Mouse (Mus musculus): ENCODE results near the gene Crat. TPM values are rescaled to one million over a fixed set of nuclear protein-coding genes. Genes with fewer than 3 reads are reported as not detected.
A peak's percentile ranks its signal among the peaks of the same experiment; 100 is the strongest.

Crat gene
- polyA plus RNA-seq, 1 experiment, result not detected

GRCm38 (mm10) chr2:30402843-30403242 is 12.8 kb downstream of the Crat start:
- 66% methylated on average over 2 of the region's 2 CpGs for WGBS
- TF ChIP-seq POLR2A (IDR thresholded peaks at IDR 0.05; ENCODE audit: insufficient read depth, low read depth, low read length) (no peak), CTCF (IDR thresholded peaks at IDR 0.05; ENCODE audit: insufficient read depth, low read depth, low read length) (no peak)
- H3K4me1 ChIP-seq (ENCODE audit: control insufficient read depth, insufficient read depth, low read length), result peaks cover 8% of the 10 kb centered on the region; the same call in 1 of the 2 replicates

GRCm38 (mm10) chr2:30402351-30402826 is 13.2 kb downstream of the Crat start:
- no peak overlapping the region for H3K4me3 ChIP-seq (ENCODE audit: insufficient read depth, low read depth, low read length)
- peaks cover 8% of the 10 kb centered on the region; the same call in 1 of the 2 replicates for H3K4me1 ChIP-seq (ENCODE audit: control insufficient read depth, insufficient read depth, low read length)
- WGBS, result 76% methylated on average over 9 of the region's 9 CpGs
- no peak for TF ChIP-seq POLR2A (IDR thresholded peaks at IDR 0.05; ENCODE audit: insufficient read depth, low read depth, low read length)
- TF ChIP-seq CTCF (IDR thresholded peaks at IDR 0.05; ENCODE audit: insufficient read depth, low read depth, low read length), result no peak
- H3K27ac ChIP-seq (ENCODE audit: insufficient read depth, low read depth, low read length), result no peak overlapping the region

More at GRCm38 (mm10) chr2:30402843-30403242, 12.8 kb downstream of the Crat start:
- H3K4me3 ChIP-seq (ENCODE audit: insufficient read depth, low read depth, low read length), result no peak overlapping the region
- H3K27ac ChIP-seq (ENCODE audit: insufficient read depth, low read depth, low read length), result no peak overlapping the region

- no peak overlapping the region for H3K27ac ChIP-seq (ENCODE audit: insufficient read depth, low read depth, low read length)
Observed at GRCm38 (mm10) chr2:30401581-30401980, 14.0 kb downstream of the Crat start.

DNA sequence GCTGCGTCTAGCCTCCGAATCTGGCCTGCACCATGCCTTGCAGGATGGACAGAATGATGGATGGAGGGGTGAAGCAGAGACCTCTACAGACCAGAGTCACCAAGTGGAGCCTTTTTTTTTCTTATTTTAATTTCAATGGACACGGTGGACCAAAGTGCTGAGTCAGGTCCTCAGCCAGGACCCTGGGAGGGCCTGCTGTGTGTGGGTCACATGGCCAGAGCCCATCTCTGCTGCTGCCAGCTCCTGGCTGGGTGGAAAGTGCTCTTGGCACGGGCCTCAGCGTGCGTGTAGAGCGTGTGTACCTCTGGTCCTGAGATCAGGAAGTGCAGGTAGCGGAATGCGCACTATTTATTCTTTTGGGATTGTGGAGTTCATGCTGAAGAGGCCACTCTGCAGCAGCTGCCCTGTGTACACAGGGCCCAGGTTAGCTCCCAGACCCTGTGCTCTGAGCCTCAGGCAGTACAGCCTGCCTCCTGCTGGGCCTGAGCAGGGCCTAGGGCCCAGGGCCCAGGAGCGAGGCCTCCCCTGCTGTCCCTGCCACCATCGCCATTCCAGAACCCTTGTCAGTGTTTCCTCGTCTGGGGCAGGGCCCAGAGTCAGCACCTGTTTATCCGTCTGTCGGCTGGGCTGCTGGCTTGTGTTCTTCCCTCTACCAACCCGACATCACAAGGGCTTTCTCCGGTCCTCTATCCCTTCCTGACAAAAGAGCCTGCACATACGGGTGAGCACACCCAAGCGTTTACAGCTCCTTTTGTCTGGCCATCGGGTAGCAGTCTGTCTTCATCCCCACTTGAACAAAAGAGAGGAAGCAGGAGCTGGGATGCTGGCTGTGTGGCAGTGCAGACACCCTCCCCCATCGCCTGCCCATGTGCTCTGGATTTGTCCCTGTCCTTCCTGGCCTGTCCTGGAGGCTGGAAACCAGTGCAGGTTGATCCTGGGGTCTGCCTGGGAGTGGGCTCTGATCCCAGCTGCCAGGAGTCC is 16.1 kb downstream of the Crat start:
- 30% methylated on average over 20 of the region's 20 CpGs for WGBS
- peaks cover 8% of the 10 kb centered on the region; the same call in 1 of the 2 replicates for H3K4me1 ChIP-seq (ENCODE audit: control insufficient read depth, insufficient read depth, low read length)
- peak overlapping the region; percentile 6; the same call in 1 of the 2 replicates for H3K27ac ChIP-seq (ENCODE audit: insufficient read depth, low read depth, low read length)
- no peak overlapping the region for H3K4me3 ChIP-seq (ENCODE audit: insufficient read depth, low read depth, low read length)
- TF ChIP-seq POLR2A (IDR thresholded peaks at IDR 0.05; ENCODE audit: insufficient read depth, low read depth, low read length) (no peak), CTCF (IDR thresholded peaks at IDR 0.05; ENCODE audit: insufficient read depth, low read depth, low read length) (no peak)

More at GRCm38 (mm10) chr2:30401581-30401980, 14.0 kb downstream of the Crat start:
- H3K4me3 ChIP-seq (ENCODE audit: insufficient read depth, low read depth, low read length), result no peak overlapping the region
- peaks cover 8% of the 10 kb centered on the region; the same call in 1 of the 2 replicates for H3K4me1 ChIP-seq (ENCODE audit: control insufficient read depth, insufficient read depth, low read length)
- WGBS, result 33% methylated on average over 1 of the region's 1 CpGs
- TF ChIP-seq CTCF (IDR thresholded peaks at IDR 0.05; ENCODE audit: insufficient read depth, low read depth, low read length) (no peak), POLR2A (IDR thresholded peaks at IDR 0.05; ENCODE audit: insufficient read depth, low read depth, low read length) (no peak)

DNA sequence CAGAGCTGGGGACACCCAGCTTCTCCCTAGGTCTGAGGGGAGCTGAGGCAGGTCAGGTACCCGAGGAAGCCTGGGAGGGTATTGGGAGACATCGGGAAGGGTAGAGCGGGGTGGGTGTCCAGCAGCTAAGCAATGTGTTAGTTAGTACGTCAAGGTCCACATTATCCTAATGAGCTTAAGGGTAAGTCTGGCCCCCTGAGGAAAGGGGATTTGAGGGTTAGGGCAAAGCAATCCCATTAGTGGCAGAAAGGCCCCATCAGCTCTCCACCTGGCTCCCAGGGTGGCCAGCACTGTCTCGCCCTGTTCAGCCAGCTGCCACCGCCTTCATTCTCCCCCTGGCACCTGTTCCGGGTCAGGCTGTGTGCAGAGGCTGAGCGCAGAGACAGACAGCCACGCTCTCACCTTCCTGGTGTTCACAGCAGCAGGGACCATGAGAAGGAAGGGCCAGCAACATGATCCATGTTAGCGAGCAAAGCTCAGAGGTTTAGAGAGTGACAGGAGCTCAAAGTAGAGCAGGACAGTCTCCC is 17.6 kb downstream of the Crat start:
- WGBS, result 77% methylated on average over 10 of the region's 10 CpGs
- peaks cover 18% of the 10 kb centered on the region for H3K4me1 ChIP-seq (ENCODE audit: control insufficient read depth, insufficient read depth, low read length)
- no peak overlapping the region for H3K27ac ChIP-seq (ENCODE audit: insufficient read depth, low read depth, low read length)
- no peak overlapping the region for H3K4me3 ChIP-seq (ENCODE audit: insufficient read depth, low read depth, low read length)
- TF ChIP-seq POLR2A (IDR thresholded peaks at IDR 0.05; ENCODE audit: insufficient read depth, low read depth, low read length) (no peak), CTCF (IDR thresholded peaks at IDR 0.05; ENCODE audit: insufficient read depth, low read depth, low read length) (no peak)

DNA sequence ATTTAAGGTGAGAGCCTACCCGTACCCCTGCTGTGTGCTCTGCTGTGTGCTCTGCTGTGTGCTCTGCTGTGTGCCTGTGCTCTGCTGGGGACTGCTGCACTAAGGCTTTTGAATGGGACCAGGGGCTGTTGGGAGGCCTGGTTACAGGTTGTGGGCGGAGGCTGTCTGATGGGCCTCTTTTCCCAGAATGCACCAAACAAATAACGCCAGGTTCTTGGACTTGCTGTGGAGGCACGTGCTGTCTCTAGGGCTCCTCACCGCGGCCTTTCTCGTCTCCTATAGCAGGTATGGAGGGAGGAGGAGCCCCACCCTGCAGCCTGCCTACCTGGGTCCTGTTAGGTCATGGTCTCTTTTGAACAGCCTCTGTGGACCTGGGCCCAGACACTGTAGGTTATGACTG is 19.4 kb downstream of the Crat start:
- H3K4me3 ChIP-seq (ENCODE audit: insufficient read depth, low read depth, low read length), result no peak overlapping the region
- TF ChIP-seq POLR2A (IDR thresholded peaks at IDR 0.05; ENCODE audit: insufficient read depth, low read depth, low read length), result no peak
- 85% methylated on average over 7 of the region's 7 CpGs for WGBS
- no peak overlapping the region for H3K27ac ChIP-seq (ENCODE audit: insufficient read depth, low read depth, low read length)
- H3K4me1 ChIP-seq (ENCODE audit: control insufficient read depth, insufficient read depth, low read length), result peaks cover 23% of the 10 kb centered on the region

DNA sequence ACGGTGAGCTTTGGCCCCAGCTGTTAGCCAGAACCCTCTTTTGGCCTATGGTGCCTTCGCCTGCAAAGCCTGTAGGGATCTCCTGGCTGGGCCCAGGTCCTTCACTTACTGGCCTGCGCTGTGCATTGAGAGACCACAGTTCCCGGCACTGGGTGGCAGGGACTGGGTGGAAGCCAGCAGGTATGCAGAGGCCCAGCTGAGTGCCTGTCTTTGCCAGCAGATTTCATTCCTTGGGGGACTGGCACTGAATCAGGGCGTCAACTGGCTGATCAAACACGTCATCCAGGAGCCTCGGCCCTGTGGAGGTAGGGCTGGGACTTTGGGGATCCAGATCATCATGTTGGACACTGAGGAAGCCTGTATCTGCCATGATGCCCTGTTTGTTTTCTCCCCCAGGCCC is 19.9 kb downstream of the Crat start:
- Histone ChIP-seq H3K4me1 (ENCODE audit: control insufficient read depth, insufficient read depth, low read length) (peaks cover 25% of the 10 kb centered on the region), H3K27ac (ENCODE audit: insufficient read depth, low read depth, low read length) (no peak overlapping the region), H3K4me3 (ENCODE audit: insufficient read depth, low read depth, low read length) (no peak overlapping the region)
- TF ChIP-seq CTCF (IDR thresholded peaks at IDR 0.05; ENCODE audit: insufficient read depth, low read depth, low read length) (no peak), POLR2A (IDR thresholded peaks at IDR 0.05; ENCODE audit: insufficient read depth, low read depth, low read length) (no peak)
- WGBS, result 87% methylated on average over 7 of the region's 7 CpGs

- peak overlapping the region; percentile 61 for H3K4me3 ChIP-seq (ENCODE audit: insufficient read depth, low read depth, low read length)
- 50% methylated on average over 1 of the region's 1 CpGs for WGBS
- peaks cover 19% of the 10 kb centered on the region for H3K4me1 ChIP-seq (ENCODE audit: control insufficient read depth, insufficient read depth, low read length)
- H3K27ac ChIP-seq (ENCODE audit: insufficient read depth, low read depth, low read length), result no peak overlapping the region
- TF ChIP-seq CTCF (IDR thresholded peaks at IDR 0.05; ENCODE audit: insufficient read depth, low read depth, low read length), result no peak
- TF ChIP-seq POLR2A (IDR thresholded peaks at IDR 0.05; ENCODE audit: insufficient read depth, low read depth, low read length), result no peak
Observed at GRCm38 (mm10) chr2:30393370-30393656, 22.3 kb downstream of the Crat start.
